19 mouse cellular contexts compared by ENCODE assay signal in the genomic region with DNA sequence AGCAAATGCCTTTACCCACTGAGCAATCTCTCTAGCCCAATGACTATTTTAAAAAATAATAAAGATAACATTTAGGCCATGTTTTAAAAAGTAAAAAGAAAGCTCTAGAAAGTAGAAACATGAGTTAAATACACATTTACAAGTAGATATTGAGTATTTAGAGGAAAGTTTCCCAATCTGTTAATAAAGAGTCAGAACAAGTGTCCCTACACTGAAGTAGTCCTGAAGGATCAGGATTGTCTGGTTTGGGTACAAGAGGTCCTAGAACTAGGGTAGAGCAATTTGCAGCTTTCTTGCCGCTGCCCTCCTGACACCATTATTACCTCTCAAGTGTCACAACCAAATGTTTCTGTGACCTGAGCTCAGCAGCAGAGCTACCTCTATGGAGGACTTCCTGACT. TPM values are rescaled to one million over a fixed set of nuclear protein-coding genes. Genes with fewer than 3 reads are reported as not detected.
DNase-seq lines count a peak whose midpoint lies in the region; ATAC-seq and TF ChIP-seq lines count a peak whose summit lies in the region.
"Had no signal": no experiment of that assay in that cellular context is flagged by ENCODE, and none has a peak within 500 bp of the region (broad histone marks: within the 10 kb centered on the region; RNA-seq: fewer than 3 reads in every experiment).

No protein-coding gene starts in this region.

- no peak overlapping the region for H3K4me2 ChIP-seq in lung, postnatal 0 days (replicated peaks; ENCODE audit: low read depth, low read length)

- no peak overlapping the region for H3K9ac ChIP-seq in lung, postnatal 0 days (replicated peaks; ENCODE audit: low read depth)

- H3K4me3 ChIP-seq in lung, postnatal 0 days (ENCODE audit: low read depth, low read length), result no peak overlapping the region
- H3K4me3 ChIP-seq in lung, adult 2 months (replicated peaks; ENCODE audit: extremely low read depth, low read depth, low read length), result no peak overlapping the region

- H3K27me3 ChIP-seq in lung, postnatal 0 days (replicated peaks; ENCODE audit: insufficient read depth, low read length), result no peaks in the 10 kb centered on the region
- H3K27me3 ChIP-seq: CH12.LX, Patski had no signal

- DNase-seq in lung, postnatal 0 days (ENCODE audit: low spot score), result peak; percentile 43
- DNase-seq in lung, postnatal 14 days, result no peak
- peak; percentile 10 for DNase-seq in lung, postnatal 36 days
- no peak for DNase-seq in lung, adult 2 months
- DNase-seq: adrenal gland, adult 2 months; adrenal gland, adult 8-10 months; adrenal gland, postnatal 10 days; adrenal gland, postnatal 14 days; adrenal gland, postnatal 25 days; adrenal gland, postnatal 36 days; B cell, adult 2 months; cerebellum, adult 11 months; cerebellum, adult 11-12 months; cerebellum, adult 18-20 months had no signal

- no peak for TF ChIP-seq CTCF in lung, postnatal 0 days (IDR thresholded peaks at IDR 0.05)
- TF ChIP-seq CTCF in lung, adult 2 months (IDR thresholded peaks at IDR 0.05; ENCODE audit: insufficient read depth, low read length), result no peak

- TF ChIP-seq EP300 in lung, postnatal 0 days (IDR thresholded peaks at IDR 0.05), result peak; percentile 72

- peak; percentile 65 for ATAC-seq in lung, postnatal 0 days
- ATAC-seq: activated CD4-positive, CD25-positive, alpha-beta regulatory T cell, adult 4 months; CD4-positive, CD25-positive, alpha-beta regulatory T cell, adult 4 months; Patski had no signal

- peaks cover 28% of the 10 kb centered on the region for H3K36me3 ChIP-seq in lung, postnatal 0 days (ENCODE audit: insufficient read depth, low read length)

- 63% methylated on average over 1 of the region's 1 CpGs for WGBS in lung, postnatal 0 days
- WGBS in lung, adult 2 months, result 68% methylated on average over 1 of the region's 1 CpGs

- no peak for TF ChIP-seq POLR2A in lung, adult 2 months (IDR thresholded peaks at IDR 0.05; ENCODE audit: borderline replicate concordance, extremely low read depth, low read depth, low read length)

- no peaks in the 10 kb centered on the region for H3K9me3 ChIP-seq in lung, postnatal 0 days (ENCODE audit: low read length)
- H3K9me3 ChIP-seq: G1E had no signal

- H3K27ac ChIP-seq in lung, postnatal 0 days (ENCODE audit: low read length), result no peak overlapping the region

- no peaks in the 10 kb centered on the region for H3K4me1 ChIP-seq in lung, postnatal 0 days (ENCODE audit: insufficient read depth, low read depth, low read length)
- no peaks in the 10 kb centered on the region for H3K4me1 ChIP-seq in lung, adult 2 months (ENCODE audit: control insufficient read depth, insufficient read depth, low read length)

RNA-seq across cellular contexts. Expression of a gene that starts 10.3 kb away (rescaled TPM):
- polyA plus RNA-seq in lung, postnatal 0 days (2015; fragmentation: Nextera tagmentation; extraction: Ambion mirVana), result 27.5 and 29.2 TPM in 2 replicates
- 23.2 and 25.6 TPM in 2 replicates for polyA plus RNA-seq in lung, adult 2 months (2012; rRNA removed)

RNA-seq across cellular contexts. Expression of a gene that starts 52.1 kb away (rescaled TPM):
- polyA plus RNA-seq in lung, postnatal 0 days (2015; fragmentation: Nextera tagmentation; extraction: Ambion mirVana), result 52.4 and 58.3 TPM in 2 replicates
- polyA plus RNA-seq in lung, adult 2 months (2012; rRNA removed), result 44.1 and 73.2 TPM in 2 replicates

RNA-seq across cellular contexts. Expression of a gene that starts 58.2 kb away (rescaled TPM):
- polyA plus RNA-seq in lung, postnatal 0 days (2015; fragmentation: Nextera tagmentation; extraction: Ambion mirVana), result 106 and 118 TPM in 2 replicates
- 207 and 215 TPM in 2 replicates for polyA plus RNA-seq in lung, adult 2 months (2012; rRNA removed)

Comparison
In these comparisons a context has a peak if more than half of its experiments do, and no peak if none do; other contexts are left out.
1. DNase-seq: peak in lung, postnatal 0 days (single experiment) and lung, postnatal 36 days (single experiment); none in lung, postnatal 14 days (single experiment) and lung, adult 2 months (single experiment).